Comparison of ENCODE assay signal across 34 mouse cellular contexts in the genomic region with DNA sequence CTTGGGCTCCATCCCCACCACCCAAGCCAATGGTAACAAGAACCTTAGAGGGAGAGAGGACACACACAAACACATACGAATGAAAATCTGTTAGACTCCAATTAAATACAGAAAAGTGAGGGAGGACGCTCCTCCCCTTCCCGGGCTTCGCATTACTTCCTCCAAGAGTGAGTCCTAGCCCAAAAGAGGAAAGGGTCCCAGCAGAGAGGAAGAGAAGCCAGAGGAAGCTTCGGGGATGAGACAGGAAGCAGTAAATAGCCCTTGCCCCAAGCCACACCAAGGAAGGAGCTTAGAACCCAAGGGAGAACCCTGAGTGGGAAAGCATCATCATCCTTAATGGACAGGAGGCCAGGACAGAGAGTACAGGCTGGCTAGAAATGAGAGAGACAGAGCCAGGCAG. TPM values are rescaled to one million over a fixed set of nuclear protein-coding genes. Genes with fewer than 3 reads are reported as not detected.
DNase-seq lines count a peak whose midpoint lies in the region; ATAC-seq lines count a peak whose summit lies in the region.
"Had no signal": no experiment of that assay in that cellular context is flagged by ENCODE, and none has a peak within 500 bp of the region (broad histone marks: within the 10 kb centered on the region; RNA-seq: fewer than 3 reads in every experiment).

No protein-coding gene starts in this region.

- no peak overlapping the region for H3K9ac ChIP-seq in kidney, embryonic 15.5 days
- H3K9ac ChIP-seq in embryonic facial prominence, embryonic 13.5 days: no peak overlapping the region
- H3K9ac ChIP-seq: embryonic facial prominence, embryonic 15.5 days; forebrain, embryonic 13.5 days; heart, embryonic 15.5 days; hindbrain, embryonic 12.5 days; liver, embryonic 12.5 days; liver, postnatal 0 days had no signal

- DNase-seq in kidney, adult 9 months: no peak
- DNase-seq in retina, embryonic 14.5 days (ENCODE audit: low spot score): no peak
- no peak for DNase-seq in urinary bladder, postnatal 25 days (ENCODE audit: low spot score)
- DNase-seq: adrenal gland, adult 8-10 months; B cell, adult 2 months; cerebellum, adult 11 months; cerebellum, adult 9-11 months; embryo, embryonic 11 days; gastrocnemius, postnatal 25 days; kidney, postnatal 25 days; liver, postnatal 0 days; lung, postnatal 10 days; right cerebral cortex, adult 18-20 months; right cerebral cortex, postnatal 4 days; thymus, adult 2 months; thymus, postnatal 36 days had no signal

- WGBS in kidney, embryonic 15.5 days: 81% methylated on average over 5 of the region's 5 CpGs
- WGBS in embryonic facial prominence, embryonic 13.5 days: 84% methylated on average over 5 of the region's 5 CpGs

- H3K4me3 ChIP-seq in kidney, embryonic 15.5 days (replicated peaks): no peak overlapping the region
- H3K4me3 ChIP-seq in brown adipose tissue, adult 24 weeks (ENCODE audit: insufficient read depth, low read depth, low read length): no peak overlapping the region
- H3K4me3 ChIP-seq in embryonic facial prominence, embryonic 13.5 days: no peak overlapping the region
- H3K4me3 ChIP-seq: embryonic facial prominence, embryonic 15.5 days; forebrain, embryonic 13.5 days; heart, embryonic 10.5 days; heart, embryonic 15.5 days; hindbrain, embryonic 12.5 days; layer of hippocampus, adult 2 months; left cerebral cortex, adult 2 months; liver, embryonic 12.5 days; midbrain, embryonic 10.5 days; midbrain, embryonic 15.5 days had no signal

- H3K27ac ChIP-seq in kidney, embryonic 15.5 days: peak overlapping the region; percentile 97; the same call in 1 of the 2 replicates
- peak overlapping the region; percentile 99 for H3K27ac ChIP-seq in brown adipose tissue, adult 24 weeks (replicated peaks; ENCODE audit: low read depth, low read length)
- H3K27ac ChIP-seq in embryonic facial prominence, embryonic 13.5 days: peak overlapping the region; percentile 98; the same call in 1 of the 2 replicates
- H3K27ac ChIP-seq: forebrain, embryonic 13.5 days; liver, embryonic 12.5 days; macrophage had no signal

- H3K4me2 ChIP-seq in kidney, embryonic 15.5 days: no peak overlapping the region
- no peak overlapping the region for H3K4me2 ChIP-seq in embryonic facial prominence, embryonic 13.5 days
- H3K4me2 ChIP-seq: embryonic facial prominence, embryonic 15.5 days; forebrain, embryonic 13.5 days; hindbrain, embryonic 12.5 days; liver, embryonic 12.5 days had no signal

- H3K9me3 ChIP-seq in kidney, embryonic 15.5 days (replicated peaks): no peaks in the 10 kb centered on the region
- no peaks in the 10 kb centered on the region for H3K9me3 ChIP-seq in embryonic facial prominence, embryonic 13.5 days
- H3K9me3 ChIP-seq: embryonic facial prominence, embryonic 15.5 days; forebrain, embryonic 13.5 days; G1E; heart, embryonic 10.5 days; heart, embryonic 15.5 days; hindbrain, embryonic 12.5 days; liver, embryonic 12.5 days; midbrain, embryonic 10.5 days; midbrain, embryonic 15.5 days had no signal

- no peaks in the 10 kb centered on the region for H3K27me3 ChIP-seq in kidney, embryonic 15.5 days
- H3K27me3 ChIP-seq in embryonic facial prominence, embryonic 13.5 days: no peaks in the 10 kb centered on the region
- H3K27me3 ChIP-seq: embryonic facial prominence, embryonic 15.5 days; forebrain, embryonic 13.5 days; heart, embryonic 15.5 days; hindbrain, embryonic 12.5 days; liver, embryonic 12.5 days; midbrain, embryonic 15.5 days had no signal

- H3K36me3 ChIP-seq in kidney, embryonic 15.5 days: peaks cover 33% of the 10 kb centered on the region
- peaks cover 25% of the 10 kb centered on the region for H3K36me3 ChIP-seq in embryonic facial prominence, embryonic 13.5 days

- peaks cover 48% of the 10 kb centered on the region for H3K4me1 ChIP-seq in kidney, embryonic 15.5 days
- peaks cover 30% of the 10 kb centered on the region for H3K4me1 ChIP-seq in brown adipose tissue, adult 24 weeks (ENCODE audit: control insufficient read depth, insufficient read depth, insufficient read length, low read length)
- H3K4me1 ChIP-seq in embryonic facial prominence, embryonic 13.5 days: peaks cover 41% of the 10 kb centered on the region

- no peak for ATAC-seq in kidney, embryonic 15.5 days (replicated peaks; ENCODE audit: low FRiP score)
- ATAC-seq in embryonic facial prominence, embryonic 13.5 days (ENCODE audit: insufficient number of reproducible peaks, insufficient read depth, low FRiP score, low TSS enrichment, low read depth): no peak
- peak; percentile 32; the same call in 1 of the 2 replicates for ATAC-seq in megakaryocyte progenitor cell, adult 5-6 weeks (replicated peaks; ENCODE audit: poor library complexity)
- ATAC-seq: forebrain, embryonic 13.5 days; intestine, postnatal 0 days; liver, embryonic 12.5 days; liver, postnatal 0 days; midbrain, embryonic 15.5 days had no signal

RNA-seq across cellular contexts. Expression of gene Mcts2, which starts 22.2 kb away (rescaled TPM):
- 29.5 and 31.0 TPM in 2 replicates for polyA plus RNA-seq in kidney, embryonic 15.5 days (2015; fragmentation: Nextera tagmentation; extraction: Ambion mirVana)
- 42.0 and 42.5 TPM in 2 replicates for polyA plus RNA-seq in brown adipose tissue, adult 24 weeks (2012; ENCODE audit: insufficient read depth, insufficient read length, missing spikeins)
- polyA plus RNA-seq in embryonic facial prominence, embryonic 13.5 days (2015; fragmentation: Nextera tagmentation; extraction: Ambion mirVana): 37.3 and 40.7 TPM in 2 replicates
- 8.7 and 12.3 TPM in 2 replicates for total RNA-seq in megakaryocyte progenitor cell, adult 5-6 weeks (2015)
- 6.1 and 11.0 TPM in 2 replicates for total RNA-seq in megakaryocyte progenitor cell, adult 5-6 weeks (2017)

RNA-seq across cellular contexts. Expression of gene Id1, which starts 27.0 kb away (rescaled TPM):
- 133 and 143 TPM in 2 replicates for polyA plus RNA-seq in kidney, embryonic 15.5 days (2015; fragmentation: Nextera tagmentation; extraction: Ambion mirVana)
- 48.0 and 59.8 TPM in 2 replicates for polyA plus RNA-seq in brown adipose tissue, adult 24 weeks (2012; ENCODE audit: insufficient read depth, insufficient read length, missing spikeins)
- 179 and 189 TPM in 2 replicates for polyA plus RNA-seq in embryonic facial prominence, embryonic 13.5 days (2015; fragmentation: Nextera tagmentation; extraction: Ambion mirVana)
- total RNA-seq in megakaryocyte progenitor cell, adult 5-6 weeks (2015): 8.3 and 11.7 TPM in 2 replicates
- total RNA-seq in megakaryocyte progenitor cell, adult 5-6 weeks (2017): 3.6 and 7.1 TPM in 2 replicates

RNA-seq across cellular contexts. Expression of gene H13, which starts 39.8 kb away (rescaled TPM):
- polyA plus RNA-seq in kidney, embryonic 15.5 days (2015; fragmentation: Nextera tagmentation; extraction: Ambion mirVana): 141 and 147 TPM in 2 replicates
- 54.9 and 59.2 TPM in 2 replicates for polyA plus RNA-seq in brown adipose tissue, adult 24 weeks (2012; ENCODE audit: insufficient read depth, insufficient read length, missing spikeins)
- 123 and 125 TPM in 2 replicates for polyA plus RNA-seq in embryonic facial prominence, embryonic 13.5 days (2015; fragmentation: Nextera tagmentation; extraction: Ambion mirVana)
- total RNA-seq in megakaryocyte progenitor cell, adult 5-6 weeks (2015): 169 and 177 TPM in 2 replicates
- total RNA-seq in megakaryocyte progenitor cell, adult 5-6 weeks (2017): 126 and 128 TPM in 2 replicates

RNA-seq across cellular contexts. Expression of gene Cox4i2, which starts 44.9 kb away (rescaled TPM):
- polyA plus RNA-seq in kidney, embryonic 15.5 days (2015; fragmentation: Nextera tagmentation; extraction: Ambion mirVana): 16.4 and 20.9 TPM in 2 replicates
- 6.3 and 8.7 TPM in 2 replicates for polyA plus RNA-seq in brown adipose tissue, adult 24 weeks (2012; ENCODE audit: insufficient read depth, insufficient read length, missing spikeins)
- polyA plus RNA-seq in embryonic facial prominence, embryonic 13.5 days (2015; fragmentation: Nextera tagmentation; extraction: Ambion mirVana): 29.3 and 29.8 TPM in 2 replicates
- total RNA-seq in megakaryocyte progenitor cell, adult 5-6 weeks (2015): 1.4 and 1.5 TPM in 2 replicates
- 1.8 TPM in 1 of 2 replicates, not detected in the other for total RNA-seq in megakaryocyte progenitor cell, adult 5-6 weeks (2017)
- total RNA-seq: neutrophil, adult 5-6 weeks had no signal
- polyA plus RNA-seq: G1E, macrophage had no signal
